Comparison of ENCODE assay signal across 10 mouse cellular contexts in genomic region chr7:28939418-28940183, GRCm38 (mm10). TPM values are rescaled to one million over a fixed set of nuclear protein-coding genes. Genes with fewer than 3 reads are reported as not detected.
DNase-seq lines count a peak whose midpoint lies in the region; ATAC-seq lines count a peak whose summit lies in the region.
"Had no signal": no experiment of that assay in that cellular context is flagged by ENCODE, and none has a peak within 500 bp of the region (broad histone marks: within the 10 kb centered on the region; RNA-seq: fewer than 3 reads in every experiment).

No protein-coding gene starts in this region.

- no peak overlapping the region for H3K4me3 ChIP-seq in forebrain, embryonic 10.5 days
- H3K4me3 ChIP-seq in forebrain, embryonic 16.5 days (replicated peaks; ENCODE audit: low read length): no peak overlapping the region
- H3K4me3 ChIP-seq in lung, embryonic 15.5 days: no peak overlapping the region
- H3K4me3 ChIP-seq in stomach, embryonic 15.5 days (replicated peaks): no peak overlapping the region

- no peak overlapping the region for H3K4me2 ChIP-seq in forebrain, embryonic 16.5 days (ENCODE audit: low read length)
- H3K4me2 ChIP-seq in lung, embryonic 15.5 days: no peak overlapping the region
- H3K4me2 ChIP-seq in stomach, embryonic 15.5 days: no peak overlapping the region

- no peak overlapping the region for H3K9ac ChIP-seq in forebrain, embryonic 16.5 days (replicated peaks; ENCODE audit: low read depth, low read length)
- no peak overlapping the region for H3K9ac ChIP-seq in lung, embryonic 15.5 days
- H3K9ac ChIP-seq in stomach, embryonic 15.5 days: no peak overlapping the region

- H3K9me3 ChIP-seq in forebrain, embryonic 10.5 days: no peaks in the 10 kb centered on the region
- no peaks in the 10 kb centered on the region for H3K9me3 ChIP-seq in forebrain, embryonic 16.5 days (ENCODE audit: control insufficient read depth, low read length)
- H3K9me3 ChIP-seq in lung, embryonic 15.5 days: no peaks in the 10 kb centered on the region
- no peaks in the 10 kb centered on the region for H3K9me3 ChIP-seq in stomach, embryonic 15.5 days

- 89% methylated on average over 7 of the region's 7 CpGs for WGBS in forebrain, embryonic 10.5 days
- WGBS in forebrain, embryonic 16.5 days: 91% methylated on average over 7 of the region's 7 CpGs
- 67% methylated on average over 7 of the region's 7 CpGs for WGBS in lung, embryonic 15.5 days
- 67% methylated on average over 7 of the region's 7 CpGs for WGBS in stomach, embryonic 15.5 days

- ATAC-seq in forebrain, embryonic 16.5 days: no peak
- ATAC-seq in lung, embryonic 15.5 days (ENCODE audit: borderline replicate concordance, extremely low read depth, low FRiP score, low TSS enrichment): no peak
- ATAC-seq in stomach, embryonic 15.5 days (ENCODE audit: insufficient read depth, low FRiP score, low read depth): no peak
- no peak for ATAC-seq in inflammation-experienced regulatory T-cells, adult 6 months

- H3K27me3 ChIP-seq in forebrain, embryonic 10.5 days (ENCODE audit: poor library complexity, severe bottlenecking): no peaks in the 10 kb centered on the region
- no peaks in the 10 kb centered on the region for H3K27me3 ChIP-seq in forebrain, embryonic 16.5 days (replicated peaks; ENCODE audit: control insufficient read depth, insufficient read depth, low read length)
- H3K27me3 ChIP-seq in lung, embryonic 15.5 days: no peaks in the 10 kb centered on the region
- no peaks in the 10 kb centered on the region for H3K27me3 ChIP-seq in stomach, embryonic 15.5 days (replicated peaks)

- no peak for DNase-seq in forebrain, embryonic 10.5 days (ENCODE audit: extremely low spot score, low spot score)
- no peak for DNase-seq in lung, postnatal 10 days
- peak; percentile 59 to 66 for DNase-seq in kidney, adult 8-10 months
- DNase-seq in gastrocnemius, adult 8-10 months (ENCODE audit: low spot score in 2 of 2): no peak
- DNase-seq: cerebellum, adult 9-10 months; right cerebral cortex, adult 18-20 months had no signal

- H3K4me1 ChIP-seq in forebrain, embryonic 10.5 days: peaks cover 87% of the 10 kb centered on the region
- peaks cover 9% of the 10 kb centered on the region for H3K4me1 ChIP-seq in forebrain, embryonic 16.5 days (replicated peaks; ENCODE audit: control insufficient read depth, insufficient read depth, low read length)
- H3K4me1 ChIP-seq in lung, embryonic 15.5 days: peaks cover 70% of the 10 kb centered on the region
- peaks cover 55% of the 10 kb centered on the region for H3K4me1 ChIP-seq in stomach, embryonic 15.5 days

- H3K36me3 ChIP-seq in forebrain, embryonic 10.5 days (replicated peaks): peaks cover 85% of the 10 kb centered on the region
- H3K36me3 ChIP-seq in forebrain, embryonic 16.5 days (ENCODE audit: control insufficient read depth, insufficient read depth): no peaks in the 10 kb centered on the region
- H3K36me3 ChIP-seq in lung, embryonic 15.5 days: no peaks in the 10 kb centered on the region
- H3K36me3 ChIP-seq in stomach, embryonic 15.5 days: no peaks in the 10 kb centered on the region

- peak overlapping the region; percentile 64 for H3K27ac ChIP-seq in forebrain, embryonic 10.5 days
- no peak overlapping the region for H3K27ac ChIP-seq in forebrain, embryonic 16.5 days (ENCODE audit: low read length)
- 0 out of 2 replicates have a peak overlapping the region, but pooled peaks have one; percentile 85 for H3K27ac ChIP-seq in lung, embryonic 15.5 days
- peak overlapping the region; percentile 58 for H3K27ac ChIP-seq in stomach, embryonic 15.5 days

RNA-seq across cellular contexts. Expression of gene Actn4, which starts 22.5 kb away (rescaled TPM):
- 235 and 255 TPM in 2 replicates for polyA plus RNA-seq in forebrain, embryonic 10.5 days (2016; fragmentation: Nextera tagmentation; extraction: Ambion mirVana)
- 150 and 155 TPM in 2 replicates for polyA plus RNA-seq in forebrain, embryonic 16.5 days (2015; fragmentation: Nextera tagmentation; extraction: Ambion mirVana)
- 287 and 302 TPM in 2 replicates for polyA plus RNA-seq in lung, embryonic 15.5 days (2015; fragmentation: Nextera tagmentation; extraction: Ambion mirVana)
- polyA plus RNA-seq in stomach, embryonic 15.5 days (2015; fragmentation: Nextera tagmentation; extraction: Ambion mirVana): 319 and 341 TPM in 2 replicates
- total RNA-seq in gastrocnemius, adult 8-10 months (2022): 10 to 100 TPM; 21.3 to 36.9 (median 28.2) TPM
- polyA plus RNA-seq in inflammation-experienced regulatory T-cells, adult 6 months (2017; shearing (Covaris generic)): 100 to 1,000 TPM in 1 of 3 experiments, 10 to 100 TPM in 2; 74.2 to 145 (median 93.4) TPM

RNA-seq across cellular contexts. Expression of gene Eif3k, which starts 42.1 kb away (rescaled TPM):
- 415 and 425 TPM in 2 replicates for polyA plus RNA-seq in forebrain, embryonic 10.5 days (2016; fragmentation: Nextera tagmentation; extraction: Ambion mirVana)
- 296 and 297 TPM in 2 replicates for polyA plus RNA-seq in forebrain, embryonic 16.5 days (2015; fragmentation: Nextera tagmentation; extraction: Ambion mirVana)
- polyA plus RNA-seq in lung, embryonic 15.5 days (2015; fragmentation: Nextera tagmentation; extraction: Ambion mirVana): 360 and 364 TPM in 2 replicates
- 370 and 373 TPM in 2 replicates for polyA plus RNA-seq in stomach, embryonic 15.5 days (2015; fragmentation: Nextera tagmentation; extraction: Ambion mirVana)
- 100 to 1,000 TPM; 130 to 143 (median 134) TPM for total RNA-seq in gastrocnemius, adult 8-10 months (2022)
- polyA plus RNA-seq in inflammation-experienced regulatory T-cells, adult 6 months (2017; shearing (Covaris generic)): 100 to 1,000 TPM; 441 to 670 (median 588) TPM

RNA-seq across cellular contexts. Expression of gene Map4k1, which starts 42.2 kb away (rescaled TPM):
- polyA plus RNA-seq in forebrain, embryonic 10.5 days (2016; fragmentation: Nextera tagmentation; extraction: Ambion mirVana): 10.2 and 13.4 TPM in 2 replicates
- polyA plus RNA-seq in forebrain, embryonic 16.5 days (2015; fragmentation: Nextera tagmentation; extraction: Ambion mirVana): 6.7 and 10.0 TPM in 2 replicates
- polyA plus RNA-seq in lung, embryonic 15.5 days (2015; fragmentation: Nextera tagmentation; extraction: Ambion mirVana): 7.4 and 9.8 TPM in 2 replicates
- 7.8 and 9.3 TPM in 2 replicates for polyA plus RNA-seq in stomach, embryonic 15.5 days (2015; fragmentation: Nextera tagmentation; extraction: Ambion mirVana)
- total RNA-seq in gastrocnemius, adult 8-10 months (2022): under 1 TPM; 0.22 to 0.82 (median 0.41) TPM
- polyA plus RNA-seq in inflammation-experienced regulatory T-cells, adult 6 months (2017; shearing (Covaris generic)): 100 to 1,000 TPM in 2 of 3 experiments, 10 to 100 TPM in 1; 98.7 to 130 (median 111) TPM

RNA-seq across cellular contexts. Expression of gene Capn12, which starts 58.4 kb away (rescaled TPM):
- polyA plus RNA-seq in forebrain, embryonic 10.5 days (2016; fragmentation: Nextera tagmentation; extraction: Ambion mirVana): 0.21 and 0.43 TPM in 2 replicates
- 0.27 and 0.81 TPM in 2 replicates for polyA plus RNA-seq in forebrain, embryonic 16.5 days (2015; fragmentation: Nextera tagmentation; extraction: Ambion mirVana)
- 0.29 and 0.42 TPM in 2 replicates for polyA plus RNA-seq in lung, embryonic 15.5 days (2015; fragmentation: Nextera tagmentation; extraction: Ambion mirVana)
- polyA plus RNA-seq in stomach, embryonic 15.5 days (2015; fragmentation: Nextera tagmentation; extraction: Ambion mirVana): 0.34 and 0.45 TPM in 2 replicates
- under 1 TPM in 1 of 4 experiments, not detected in 3; 0.11 TPM for total RNA-seq in gastrocnemius, adult 8-10 months (2022)
- under 1 TPM in 1 of 3 experiments, not detected in 2; 0.15 TPM for polyA plus RNA-seq in inflammation-experienced regulatory T-cells, adult 6 months (2017; shearing (Covaris generic))

Comparison
In these comparisons a context has a peak if more than half of its experiments do, and no peak if none do; other contexts are left out.
1. DNase-seq: peak in kidney, adult 8-10 months (2 of 2); none in forebrain, embryonic 10.5 days (single experiment), lung, postnatal 10 days (single experiment) and gastrocnemius, adult 8-10 months (0 of 2).